ENCODE assay signal across 22 mouse cellular contexts in the genomic region with DNA sequence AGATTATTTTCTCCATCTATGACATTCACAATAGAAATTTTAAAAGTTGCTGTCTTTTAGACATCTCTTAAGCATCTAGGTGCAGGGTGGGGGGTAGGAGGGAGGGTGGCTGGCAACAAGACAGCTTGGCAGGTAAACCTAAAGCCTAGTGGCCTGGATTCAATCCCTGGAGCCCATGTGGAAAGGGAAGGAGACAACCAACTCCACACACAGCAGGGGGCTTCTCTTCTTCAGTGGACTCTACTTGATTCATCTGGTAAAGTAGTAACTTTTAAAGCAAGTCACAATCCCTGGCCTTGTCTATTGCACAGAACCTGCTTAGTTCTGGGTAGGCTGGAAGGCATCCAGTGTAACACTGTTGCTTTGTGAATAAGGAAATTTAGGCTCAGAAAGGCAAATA. TPM values are rescaled to one million over a fixed set of nuclear protein-coding genes. Genes with fewer than 3 reads are reported as not detected.
DNase-seq lines count a peak whose midpoint lies in the region; ATAC-seq lines count a peak whose summit lies in the region.
"Had no signal": no experiment of that assay in that cellular context is flagged by ENCODE, and none has a peak within 500 bp of the region (broad histone marks: within the 10 kb centered on the region; RNA-seq: fewer than 3 reads in every experiment).

No protein-coding gene starts in this region.

- no peaks in the 10 kb centered on the region for H3K36me3 ChIP-seq in heart, embryonic 12.5 days
- H3K36me3 ChIP-seq in liver, embryonic 12.5 days, result no peaks in the 10 kb centered on the region
- H3K36me3 ChIP-seq: embryonic facial prominence, embryonic 10.5 days; heart, embryonic 13.5 days; hindbrain, embryonic 12.5 days had no signal

- peak; percentile 64 for DNase-seq in heart, adult 11 months
- DNase-seq in cerebellum, adult 18-20 months, result peak; percentile 58 to 63
- DNase-seq in cerebellum, adult 9-11 months, result peak; percentile 70
- peak; percentile 45 to 60 for DNase-seq in cerebellum, postnatal 36 days
- DNase-seq in neural tube, embryonic 10.5 days (ENCODE audit: extremely low spot score, low spot score), result no peak
- no peak for DNase-seq in heart, adult 8-10 months (ENCODE audit: low spot score)
- DNase-seq: adrenal gland, postnatal 10 days; forebrain, postnatal 0 days; gastrocnemius, adult 2 months; gastrocnemius, postnatal 36 days; heart, adult 2 months; heart, postnatal 4 days; kidney, adult 8-10 months had no signal

- H3K27ac ChIP-seq in heart, embryonic 12.5 days (ENCODE audit: poor library complexity, severe bottlenecking), result no peak overlapping the region
- no peak overlapping the region for H3K27ac ChIP-seq in liver, embryonic 12.5 days
- H3K27ac ChIP-seq: embryonic facial prominence, embryonic 10.5 days; forebrain, embryonic 13.5 days; gastrocnemius, adult 2 months; heart, adult 2 months; heart, embryonic 13.5 days; hindbrain, embryonic 12.5 days had no signal

- no peak overlapping the region for H3K4me3 ChIP-seq in heart, embryonic 12.5 days
- no peak overlapping the region for H3K4me3 ChIP-seq in liver, embryonic 12.5 days
- H3K4me3 ChIP-seq: embryonic facial prominence, embryonic 10.5 days; forebrain, embryonic 13.5 days; gastrocnemius, adult 2 months; heart, adult 2 months; heart, embryonic 13.5 days; hindbrain, embryonic 12.5 days had no signal

- no peak overlapping the region for H3K4me2 ChIP-seq in heart, embryonic 12.5 days
- H3K4me2 ChIP-seq in liver, embryonic 12.5 days, result no peak overlapping the region
- H3K4me2 ChIP-seq: forebrain, embryonic 13.5 days; hindbrain, embryonic 12.5 days had no signal

- H3K4me1 ChIP-seq in heart, embryonic 12.5 days (replicated peaks), result peaks cover 6% of the 10 kb centered on the region
- H3K4me1 ChIP-seq in liver, embryonic 12.5 days, result peaks cover 8% of the 10 kb centered on the region; the same call in 1 of the 2 replicates
- H3K4me1 ChIP-seq: embryonic facial prominence, embryonic 10.5 days; hindbrain, embryonic 12.5 days had no signal

- no peaks in the 10 kb centered on the region for H3K9me3 ChIP-seq in heart, embryonic 12.5 days (replicated peaks)
- no peaks in the 10 kb centered on the region for H3K9me3 ChIP-seq in liver, embryonic 12.5 days (replicated peaks)
- H3K9me3 ChIP-seq: embryonic facial prominence, embryonic 10.5 days; forebrain, embryonic 13.5 days; heart, embryonic 13.5 days; hindbrain, embryonic 12.5 days had no signal

- H3K9ac ChIP-seq in heart, embryonic 12.5 days, result no peak overlapping the region
- no peak overlapping the region for H3K9ac ChIP-seq in liver, embryonic 12.5 days
- H3K9ac ChIP-seq: forebrain, embryonic 13.5 days; forebrain, postnatal 0 days; heart, embryonic 13.5 days; hindbrain, embryonic 12.5 days had no signal

- ATAC-seq in heart, embryonic 12.5 days (ENCODE audit: insufficient number of reproducible peaks, low FRiP score), result no peak
- no peak for ATAC-seq in liver, embryonic 12.5 days
- ATAC-seq: forebrain, embryonic 13.5 days; forebrain, postnatal 0 days; hindbrain, embryonic 16.5 days; inflammation-experienced regulatory T-cells, adult 6 months; intestine, postnatal 0 days had no signal

- no peaks in the 10 kb centered on the region for H3K27me3 ChIP-seq in heart, embryonic 12.5 days (replicated peaks)
- H3K27me3 ChIP-seq in liver, embryonic 12.5 days (replicated peaks), result no peaks in the 10 kb centered on the region
- H3K27me3 ChIP-seq: forebrain, embryonic 13.5 days; heart, embryonic 13.5 days; hindbrain, embryonic 12.5 days had no signal

RNA-seq across cellular contexts. Expression of a gene that starts 9.3 kb away (rescaled TPM):
- polyA plus RNA-seq in heart, embryonic 12.5 days (2016; fragmentation: Nextera tagmentation; extraction: Ambion mirVana), result 5.4 and 6.0 TPM in 2 replicates
- 2.2 and 2.5 TPM in 2 replicates for polyA plus RNA-seq in liver, embryonic 12.5 days (2016; fragmentation: Nextera tagmentation; extraction: Ambion mirVana)
- total RNA-seq in heart, adult 8-10 months (2022), result 10 to 100 TPM in 3 of 4 experiments, 1 to 10 TPM in 1; 9.9 to 14.3 (median 12.0) TPM

Comparison
In these comparisons a context has a peak if more than half of its experiments do, and no peak if none do; other contexts are left out.
1. DNase-seq: peak in heart, adult 11 months (single experiment), cerebellum, adult 18-20 months (2 of 2), cerebellum, adult 9-11 months (single experiment) and cerebellum, postnatal 36 days (2 of 2); none in neural tube, embryonic 10.5 days (single experiment) and heart, adult 8-10 months (single experiment).